Mouse (Mus musculus) central nervous system, embryonic 11.5 days (tissue): ENCODE results near the gene Mrpl28. TPM values are rescaled to one million over a fixed set of nuclear protein-coding genes. Genes with fewer than 3 reads are reported as not detected.

ENCODE experiments used
- polyA plus RNA-seq: library from polyadenylated mRNA; depleted of rRNA; stranded (reverse); fragments of >200 nt; gene quantifications from 2 replicates; pipeline ENCODE4 v1.2.3, GENCODE M21; 2012; rRNA removed

Mrpl28 gene
- polyA plus RNA-seq: 110 and 143 TPM in 2 replicates

DNA sequence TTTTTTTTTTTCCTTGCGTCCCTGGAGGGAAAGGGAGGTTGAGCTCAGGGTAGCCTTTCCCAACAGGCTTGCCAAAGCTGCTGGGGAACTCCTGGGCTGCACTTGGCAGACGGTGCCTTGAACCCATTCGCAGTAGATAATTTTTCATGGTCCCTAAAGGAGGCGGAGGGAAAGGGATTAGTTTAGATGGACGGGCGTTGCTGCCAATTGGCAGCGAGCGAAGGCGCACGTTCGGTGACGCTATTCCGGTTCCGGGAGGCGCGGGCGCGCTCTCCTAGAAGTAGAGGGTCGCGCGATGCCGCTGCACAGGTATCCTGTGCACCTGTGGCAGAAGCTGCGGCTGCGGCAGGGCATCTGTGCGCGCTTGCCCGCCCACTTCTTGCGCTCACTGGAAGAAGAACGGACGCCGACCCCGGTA is at the start of gene Mrpl28:
Gene Mrpl28, plus strand, starts transcription at position 234 of the 418 bp plus-strand sequence.

DNA sequence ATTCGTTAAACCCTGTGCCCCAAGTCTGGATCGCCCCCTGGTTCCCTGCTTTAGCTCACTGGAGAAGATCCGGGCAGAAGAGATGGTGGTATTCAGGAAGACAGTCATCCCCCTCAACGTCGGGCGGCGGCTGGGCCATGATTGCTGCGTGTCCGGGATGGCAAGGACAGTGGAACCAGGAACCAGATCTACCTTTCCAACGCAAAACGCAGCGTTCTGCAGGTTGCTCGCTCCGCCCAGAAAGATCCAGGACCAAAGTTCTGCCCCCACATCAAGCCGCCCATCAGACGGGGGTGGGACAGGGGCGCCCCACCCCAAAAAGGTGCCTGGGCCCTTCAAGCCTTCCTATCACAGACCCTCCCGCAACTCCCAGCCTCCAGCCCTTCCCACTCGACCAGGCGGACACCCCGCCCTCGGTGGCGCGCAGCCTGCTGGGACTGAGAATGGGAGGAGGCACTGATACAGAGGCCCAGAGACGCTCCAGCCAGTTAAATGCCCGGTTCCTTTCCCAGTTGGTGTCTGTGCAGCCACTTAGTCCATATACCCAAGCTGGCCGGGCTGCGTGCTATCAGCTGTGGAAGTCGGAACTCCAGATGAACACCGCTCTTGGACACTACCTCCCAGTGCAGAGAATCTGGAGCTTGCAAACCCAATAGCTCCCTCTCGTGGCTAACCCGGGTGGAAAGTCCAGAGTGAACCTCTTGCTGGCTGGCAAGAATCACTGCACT is 33.2 kb upstream of the Mrpl28 start, which contains the start of gene Decr2:
Gene Decr2, minus strand, starts transcription at position 433 of the 728 bp plus-strand sequence.

DNA sequence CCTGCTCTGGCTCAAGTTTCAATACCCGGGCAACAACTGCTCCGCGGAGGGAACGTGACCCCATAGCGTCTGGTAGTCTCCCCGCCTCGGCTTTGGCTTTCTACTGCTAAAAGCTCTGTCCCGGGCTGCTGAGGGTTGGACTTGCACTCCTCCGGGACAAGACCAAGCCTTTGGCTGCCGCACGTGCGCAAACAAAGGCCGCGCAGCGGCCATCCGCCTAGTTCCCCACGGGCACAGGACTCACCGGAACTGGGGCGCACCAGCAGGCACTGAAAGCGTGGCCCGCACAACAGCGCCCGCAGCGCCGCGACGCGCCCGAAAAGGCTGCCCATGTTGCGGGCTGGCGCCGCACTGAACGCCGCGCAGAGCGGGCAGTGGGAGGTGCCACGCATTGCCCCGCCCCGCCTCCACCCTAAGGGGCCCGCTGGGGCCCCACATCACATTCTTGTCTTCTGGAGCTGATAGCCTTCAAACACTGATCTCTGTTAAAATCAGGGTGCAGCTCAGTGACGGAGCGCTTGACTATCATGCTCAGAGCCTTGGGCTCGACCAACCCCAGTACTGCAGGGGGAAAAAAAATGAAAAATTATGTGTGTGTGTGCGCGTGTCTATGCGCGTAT is 28.1 kb upstream of the Mrpl28 start, which contains the start of gene Nme4:
Gene Nme4, minus strand, starts transcription at position 482 of the 620 bp plus-strand sequence.

DNA sequence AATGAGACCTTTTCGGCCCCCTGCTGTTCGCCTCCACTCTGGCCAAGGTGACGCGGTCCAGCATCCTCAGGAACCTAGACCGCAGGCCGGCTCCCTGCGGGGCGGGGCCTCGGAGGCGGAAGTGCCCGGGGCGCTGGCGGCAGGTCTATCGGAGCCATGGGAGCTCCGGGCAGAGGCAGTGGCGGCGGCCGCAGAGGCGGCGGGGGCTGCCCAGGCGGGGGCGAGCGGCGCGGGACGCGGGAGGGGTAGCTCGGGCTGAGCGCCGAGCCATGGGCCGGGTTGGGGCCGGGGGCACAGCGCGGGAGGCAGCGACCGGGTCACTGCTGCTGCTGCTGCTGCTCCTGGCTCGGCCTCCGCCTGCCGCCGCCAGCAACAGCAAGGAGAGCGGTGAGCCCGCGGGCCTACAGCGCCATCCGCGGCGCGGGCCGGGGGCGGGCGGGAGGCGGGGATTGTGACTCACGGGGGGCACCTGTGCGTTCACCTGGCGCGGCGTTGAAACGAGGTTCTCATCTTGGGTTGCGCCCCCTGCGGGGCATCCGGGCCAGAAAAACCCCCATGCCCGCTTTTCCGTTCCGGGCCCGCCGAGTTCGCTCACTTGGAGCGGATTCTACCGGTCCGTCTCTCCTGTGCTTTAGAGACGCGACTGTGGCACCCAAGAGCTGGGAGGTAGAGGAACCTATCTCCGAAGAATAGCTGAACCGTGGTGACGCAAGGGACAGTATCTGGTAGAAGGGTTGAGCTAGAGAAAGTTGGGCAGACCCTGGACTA is 9.9 kb upstream of the Mrpl28 start, which contains the start of gene Tmem8:
Gene Tmem8, plus strand, starts transcription at position 119 of the 768 bp plus-strand sequence.

DNA sequence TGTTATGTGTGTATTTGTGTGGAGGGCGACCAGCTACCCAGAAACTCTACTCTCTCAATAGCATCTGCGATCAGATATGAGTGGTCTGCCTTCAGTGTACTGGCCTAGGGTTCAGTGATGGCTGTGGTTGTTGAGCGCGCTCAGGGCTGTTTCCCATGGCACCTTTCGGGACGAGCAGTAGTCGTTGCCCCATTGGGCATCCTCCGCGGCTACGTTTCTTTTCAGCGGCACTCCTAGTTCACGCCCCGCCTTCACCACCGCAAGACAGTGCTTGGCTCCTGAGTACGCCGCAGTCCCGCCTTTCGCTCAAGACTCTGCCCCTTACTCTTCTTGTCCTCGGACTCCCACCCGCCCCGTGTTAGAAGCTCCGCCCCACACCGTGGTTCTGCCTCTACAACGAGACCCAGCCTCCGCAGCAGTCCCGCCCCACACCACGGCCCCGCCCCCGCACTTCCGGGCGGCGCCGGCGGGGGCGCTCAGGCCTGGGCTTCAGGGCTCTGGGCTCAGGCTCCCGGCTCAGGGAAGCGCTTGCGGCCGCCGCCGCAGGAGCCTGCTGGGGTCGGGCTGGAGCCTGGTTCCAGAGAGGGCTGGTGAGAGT is 15.0 kb downstream of the Mrpl28 start, which contains the start of gene Axin1:
Gene Axin1, plus strand, starts transcription at position 450 of the 598 bp plus-strand sequence.

Other genes starting within 250 kb of the Mrpl28 start
- 62.4 and 68.5 TPM in 2 replicates for gene Mettl26, start 248.4 kb upstream of the Mrpl28 start, polyA plus RNA-seq
- 1.1 and 1.2 TPM in 2 replicates for gene Wfikkn1, start 242.6 kb upstream of the Mrpl28 start, polyA plus RNA-seq
- gene Rab40c, start 203.8 kb upstream of the Mrpl28 start, polyA plus RNA-seq: 37.2 and 44.0 TPM in 2 replicates
- 78.0 and 105 TPM in 2 replicates for gene Pigq, start 178.6 kb upstream of the Mrpl28 start, polyA plus RNA-seq
- gene Nhlrc4, start 178.5 kb upstream of the Mrpl28 start, polyA plus RNA-seq: 0.52 and 0.92 TPM in 2 replicates
- 0.10 TPM in 2 replicates for gene A930017K11Rik, start 170.9 kb upstream of the Mrpl28 start, polyA plus RNA-seq
- 30.1 and 36.6 TPM in 2 replicates for gene Capn15, start 137.7 kb upstream of the Mrpl28 start, polyA plus RNA-seq
- 49.1 and 66.0 TPM in 2 replicates for gene Rab11fip3, start 53.9 kb upstream of the Mrpl28 start, polyA plus RNA-seq
- 19.8 and 26.5 TPM in 2 replicates for gene Decr2, start 33.2 kb upstream of the Mrpl28 start, polyA plus RNA-seq
- gene Nme4, start 27.9 kb upstream of the Mrpl28 start, polyA plus RNA-seq: 77.4 and 109 TPM in 2 replicates
- gene Tmem8, start 10.2 kb upstream of the Mrpl28 start, polyA plus RNA-seq: 3.2 and 4.4 TPM in 2 replicates
- 36.2 and 73.6 TPM in 2 replicates for gene Axin1, start 15.2 kb downstream of the Mrpl28 start, polyA plus RNA-seq
- gene Pdia2, start 75.6 kb downstream of the Mrpl28 start, polyA plus RNA-seq: 1.3 and 3.9 TPM in 2 replicates
- 1.2 and 2.5 TPM in 2 replicates for gene Rgs11, start 79.5 kb downstream of the Mrpl28 start, polyA plus RNA-seq
- gene Arhgdig, start 84.3 kb downstream of the Mrpl28 start, polyA plus RNA-seq: 5.5 and 6.3 TPM in 2 replicates
- 19.3 and 22.1 TPM in 2 replicates for gene Fam234a, start 120.7 kb downstream of the Mrpl28 start, polyA plus RNA-seq
- gene Luc7l, start 129.4 kb downstream of the Mrpl28 start, polyA plus RNA-seq: 125 and 177 TPM in 2 replicates